Mouse (Mus musculus): ENCODE data around the gene Ankrd11. TPM values are rescaled to one million over a fixed set of nuclear protein-coding genes. Genes with fewer than 3 reads are reported as not detected.

Ankrd11 gene
- polyA plus RNA-seq, 1 experiment from 2014 or later = 98.8 TPM

DNA sequence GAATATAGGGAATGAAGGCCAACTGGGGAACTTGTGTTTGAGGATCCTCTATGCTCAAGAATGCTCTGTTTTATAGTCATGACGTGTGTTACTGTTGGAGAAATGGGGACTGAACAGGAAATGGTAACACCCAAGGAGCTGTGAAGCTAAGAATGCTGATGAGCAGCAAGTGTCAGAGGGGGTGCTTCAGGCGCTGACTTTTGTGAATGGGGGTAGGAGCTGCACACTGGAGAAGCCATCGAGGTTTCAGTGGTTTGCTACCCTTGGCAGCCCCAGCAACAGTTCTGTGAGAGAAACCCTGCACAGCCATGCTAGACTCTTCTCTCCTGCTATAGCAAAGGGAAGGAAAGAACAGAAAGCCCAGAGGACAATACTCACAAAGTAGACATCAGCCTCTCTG lies 129.9 kb downstream of the Ankrd11 start:
- ATAC-seq (ENCODE audit: low FRiP score, low read depth) = no peak
- no peaks in the 10 kb centered on the region for H3K4me1 ChIP-seq
- no peak overlapping the region for H3K4me3 ChIP-seq
- no peak overlapping the region for H3K27ac ChIP-seq
- H3K27me3 ChIP-seq (replicated peaks) = no peaks in the 10 kb centered on the region
- WGBS = 84% methylated on average over 3 of the region's 3 CpGs
- no peak overlapping the region for H3K9ac ChIP-seq
- H3K36me3 ChIP-seq = peaks cover 35% of the 10 kb centered on the region
- no peak overlapping the region for H3K4me2 ChIP-seq (replicated peaks)
- no peaks in the 10 kb centered on the region for H3K9me3 ChIP-seq

DNA sequence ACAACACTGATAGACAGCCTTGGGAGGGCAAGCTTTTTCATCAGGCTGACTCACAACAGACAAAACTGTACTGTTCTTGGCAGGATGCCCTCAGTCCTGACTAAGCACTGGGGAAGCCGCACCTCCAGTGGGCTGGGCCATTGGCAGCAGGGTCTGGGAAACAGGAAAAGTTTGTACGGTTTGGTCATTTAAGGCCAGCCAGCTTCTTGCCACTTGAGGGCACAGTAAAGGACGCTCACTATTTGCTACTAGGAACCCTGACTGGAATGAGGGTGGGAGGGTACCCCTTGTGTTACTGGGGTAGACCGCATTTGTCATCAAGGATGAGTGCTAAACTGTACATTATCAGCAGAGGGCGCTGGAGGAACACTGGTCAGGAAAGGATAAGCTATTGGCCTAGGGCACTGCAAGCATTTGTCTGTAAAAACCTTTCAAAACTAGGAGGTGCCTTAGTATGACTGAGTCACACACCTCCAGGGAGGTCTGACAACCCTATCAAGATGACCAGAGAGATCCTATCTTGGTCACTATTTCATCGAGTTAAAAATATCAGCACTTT lies 135.5 kb downstream of the Ankrd11 start:
- no peak overlapping the region for H3K4me2 ChIP-seq (replicated peaks)
- H3K4me3 ChIP-seq = no peak overlapping the region
- no peak overlapping the region for H3K27ac ChIP-seq
- H3K27me3 ChIP-seq (replicated peaks) = no peaks in the 10 kb centered on the region
- no peaks in the 10 kb centered on the region for H3K9me3 ChIP-seq
- ATAC-seq (ENCODE audit: low FRiP score, low read depth) = 0 out of 2 replicates have a peak, but pooled peaks have one; percentile 25
- no peak overlapping the region for H3K9ac ChIP-seq
- no peaks in the 10 kb centered on the region for H3K4me1 ChIP-seq
- peaks cover 20% of the 10 kb centered on the region for H3K36me3 ChIP-seq
- WGBS = 52% methylated on average over 6 of the region's 6 CpGs

GRCm38 (mm10) chr8:122905346-122905745 lies 136.7 kb downstream of the Ankrd11 start:
- no peak overlapping the region for H3K27ac ChIP-seq
- H3K36me3 ChIP-seq = peaks cover 20% of the 10 kb centered on the region
- no peak overlapping the region for H3K4me2 ChIP-seq (replicated peaks)
- ATAC-seq (ENCODE audit: low FRiP score, low read depth) = no peak
- no peaks in the 10 kb centered on the region for H3K27me3 ChIP-seq (replicated peaks)
- H3K4me1 ChIP-seq = no peaks in the 10 kb centered on the region
- no peak overlapping the region for H3K9ac ChIP-seq
- no peaks in the 10 kb centered on the region for H3K9me3 ChIP-seq
- no peak overlapping the region for H3K4me3 ChIP-seq
- WGBS = 94% methylated on average over 4 of the region's 4 CpGs

- no peaks in the 10 kb centered on the region for H3K27me3 ChIP-seq (replicated peaks)
- 89% methylated on average over 11 of the region's 11 CpGs for WGBS
- no peaks in the 10 kb centered on the region for H3K9me3 ChIP-seq
- no peak overlapping the region for H3K9ac ChIP-seq
- H3K4me2 ChIP-seq (replicated peaks) = no peak overlapping the region
- H3K36me3 ChIP-seq = peaks cover 28% of the 10 kb centered on the region
- no peak overlapping the region for H3K27ac ChIP-seq
- ATAC-seq (ENCODE audit: low FRiP score, low read depth) = no peak
- no peak overlapping the region for H3K4me3 ChIP-seq
- H3K4me1 ChIP-seq = no peaks in the 10 kb centered on the region
These were observed 137.6 kb downstream of the Ankrd11 start for GRCm38 (mm10) chr8:122904496-122904895.

- Histone ChIP-seq H3K9ac (no peak overlapping the region), H3K9me3 (no peaks in the 10 kb centered on the region), H3K4me1 (no peaks in the 10 kb centered on the region), H3K36me3 (peaks cover 35% of the 10 kb centered on the region), H3K4me3 (no peak overlapping the region), H3K27ac (no peak overlapping the region), H3K27me3 (replicated peaks) (no peaks in the 10 kb centered on the region), H3K4me2 (replicated peaks) (no peak overlapping the region)
- WGBS = 25% methylated on average over 5 of the region's 5 CpGs
- no peak for ATAC-seq (ENCODE audit: low FRiP score, low read depth)
These were observed 139.1 kb downstream of the Ankrd11 start for GRCm38 (mm10) chr8:122903002-122903401.

- no peak overlapping the region for H3K9ac ChIP-seq
- WGBS = 68% methylated on average over 3 of the region's 3 CpGs
These were observed 139.5 kb downstream of the Ankrd11 start for GRCm38 (mm10) chr8:122902581-122902980.

DNA sequence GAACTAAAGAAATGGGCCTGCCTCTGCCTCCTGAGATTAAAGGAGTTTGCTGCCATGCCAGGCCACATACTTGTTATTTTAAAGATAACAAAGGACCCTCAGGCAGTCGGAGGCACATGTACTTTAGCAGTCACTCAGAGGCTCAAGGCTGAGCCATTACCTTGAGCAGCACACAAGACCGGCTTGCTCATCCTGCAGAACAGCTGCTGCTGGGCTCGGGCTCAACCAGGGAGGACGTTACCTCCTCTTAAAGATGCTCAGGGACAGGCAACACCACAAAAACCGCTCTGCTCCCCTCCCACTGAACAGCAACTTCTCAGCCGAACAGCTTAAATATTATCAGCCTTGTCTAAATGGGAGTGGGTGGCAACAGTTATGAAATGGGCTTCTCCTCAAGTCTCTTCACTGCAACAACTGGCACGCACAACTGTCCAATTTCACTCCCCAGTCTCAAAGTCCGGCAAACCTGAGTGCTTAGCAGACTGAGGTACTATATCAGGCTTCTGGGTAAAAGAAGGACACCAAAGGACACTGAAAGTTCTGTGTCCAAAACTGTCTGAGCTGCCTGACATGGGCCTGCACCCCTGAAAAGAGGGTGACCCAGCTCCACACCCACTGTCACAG lies 140.1 kb downstream of the Ankrd11 start:
- Histone ChIP-seq H3K27me3 (replicated peaks) (no peaks in the 10 kb centered on the region), H3K9me3 (no peaks in the 10 kb centered on the region), H3K4me1 (no peaks in the 10 kb centered on the region), H3K27ac (no peak overlapping the region), H3K9ac (no peak overlapping the region), H3K4me3 (no peak overlapping the region), H3K36me3 (peaks cover 33% of the 10 kb centered on the region), H3K4me2 (replicated peaks) (no peak overlapping the region)
- 88% methylated on average over 8 of the region's 8 CpGs for WGBS
- ATAC-seq (ENCODE audit: low FRiP score, low read depth) = no peak

More at GRCm38 (mm10) chr8:122902581-122902980, 139.5 kb downstream of the Ankrd11 start:
- no peak for ATAC-seq (ENCODE audit: low FRiP score, low read depth)
- no peaks in the 10 kb centered on the region for H3K4me1 ChIP-seq
- no peak overlapping the region for H3K4me3 ChIP-seq
- peaks cover 34% of the 10 kb centered on the region for H3K36me3 ChIP-seq
- H3K9me3 ChIP-seq = no peaks in the 10 kb centered on the region
- H3K4me2 ChIP-seq (replicated peaks) = no peak overlapping the region
- H3K27ac ChIP-seq = no peak overlapping the region
- H3K27me3 ChIP-seq (replicated peaks) = no peaks in the 10 kb centered on the region

- WGBS = 94% methylated on average over 7 of the region's 7 CpGs
These were observed 140.6 kb downstream of the Ankrd11 start for GRCm38 (mm10) chr8:122901476-122901875.

DNA sequence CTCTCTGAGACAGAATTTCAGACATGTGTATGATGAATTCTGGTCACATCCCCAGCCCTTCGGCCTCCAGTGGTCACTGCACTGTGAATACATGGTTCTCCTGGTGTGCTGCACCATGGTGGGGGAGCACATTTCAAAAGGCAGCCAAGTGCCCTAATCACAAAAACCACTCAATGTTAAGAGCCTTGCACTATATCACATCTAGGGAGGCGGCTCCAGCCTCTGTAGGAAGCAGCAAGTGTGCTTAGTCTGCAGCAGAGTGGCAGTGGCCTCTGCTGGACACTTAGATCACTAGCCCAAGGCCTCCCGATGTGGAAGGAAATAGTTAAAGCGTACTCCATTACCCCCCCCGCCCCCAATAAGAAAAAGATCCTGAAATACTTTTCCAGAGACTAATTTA lies 143.0 kb downstream of the Ankrd11 start:
- ATAC-seq (ENCODE audit: low FRiP score, low read depth) = no peak
- Histone ChIP-seq H3K27me3 (replicated peaks) (no peaks in the 10 kb centered on the region), H3K4me2 (replicated peaks) (no peak overlapping the region), H3K36me3 (peaks cover 58% of the 10 kb centered on the region), H3K27ac (no peak overlapping the region), H3K4me3 (no peak overlapping the region), H3K9me3 (no peaks in the 10 kb centered on the region), H3K9ac (no peak overlapping the region), H3K4me1 (no peaks in the 10 kb centered on the region)
- 74% methylated on average over 5 of the region's 5 CpGs for WGBS

More at GRCm38 (mm10) chr8:122901476-122901875, 140.6 kb downstream of the Ankrd11 start:
- no peak for ATAC-seq (ENCODE audit: low FRiP score, low read depth)
- H3K27ac ChIP-seq = no peak overlapping the region
- no peak overlapping the region for H3K4me2 ChIP-seq (replicated peaks)
- H3K4me1 ChIP-seq = no peaks in the 10 kb centered on the region
- no peak overlapping the region for H3K9ac ChIP-seq
- H3K9me3 ChIP-seq = no peaks in the 10 kb centered on the region
- no peaks in the 10 kb centered on the region for H3K27me3 ChIP-seq (replicated peaks)
- no peak overlapping the region for H3K4me3 ChIP-seq
- H3K36me3 ChIP-seq = peaks cover 38% of the 10 kb centered on the region

DNA sequence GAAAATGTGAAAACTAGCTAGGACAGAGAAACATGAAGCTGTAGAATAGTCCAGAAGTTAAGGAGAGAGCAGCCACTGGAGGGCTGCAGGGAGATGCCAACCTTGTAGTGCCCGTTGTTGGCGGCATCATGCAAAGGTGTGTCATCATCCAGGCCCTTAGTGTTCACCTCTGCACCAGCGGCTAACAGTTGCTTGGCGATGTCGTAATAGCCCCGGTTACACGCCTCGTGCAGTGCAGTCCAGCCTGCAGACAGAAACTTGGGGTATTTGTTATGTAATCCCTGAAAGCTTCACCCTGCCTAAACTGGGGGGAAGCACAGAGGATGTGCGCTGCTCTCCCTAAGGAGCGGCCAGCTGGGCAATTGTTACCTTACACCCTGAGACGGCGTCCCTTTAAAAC lies 143.6 kb downstream of the Ankrd11 start:
- Histone ChIP-seq H3K27ac (no peak overlapping the region), H3K36me3 (peaks cover 65% of the 10 kb centered on the region), H3K4me1 (no peaks in the 10 kb centered on the region), H3K27me3 (replicated peaks) (no peaks in the 10 kb centered on the region), H3K4me2 (replicated peaks) (no peak overlapping the region), H3K9ac (no peak overlapping the region), H3K9me3 (no peaks in the 10 kb centered on the region), H3K4me3 (no peak overlapping the region)
- ATAC-seq (ENCODE audit: low FRiP score, low read depth) = no peak
- 94% methylated on average over 12 of the region's 12 CpGs for WGBS

- WGBS = 85% methylated on average over 4 of the region's 4 CpGs
- H3K9me3 ChIP-seq = no peaks in the 10 kb centered on the region
- ATAC-seq (ENCODE audit: low FRiP score, low read depth) = no peak
- H3K36me3 ChIP-seq = peaks cover 69% of the 10 kb centered on the region
- H3K4me3 ChIP-seq = no peak overlapping the region
- H3K4me2 ChIP-seq (replicated peaks) = no peak overlapping the region
- no peak overlapping the region for H3K27ac ChIP-seq
- H3K4me1 ChIP-seq = no peaks in the 10 kb centered on the region
- H3K27me3 ChIP-seq (replicated peaks) = no peaks in the 10 kb centered on the region
- no peak overlapping the region for H3K9ac ChIP-seq
These were observed 144.1 kb downstream of the Ankrd11 start for GRCm38 (mm10) chr8:122898018-122898417.

DNA sequence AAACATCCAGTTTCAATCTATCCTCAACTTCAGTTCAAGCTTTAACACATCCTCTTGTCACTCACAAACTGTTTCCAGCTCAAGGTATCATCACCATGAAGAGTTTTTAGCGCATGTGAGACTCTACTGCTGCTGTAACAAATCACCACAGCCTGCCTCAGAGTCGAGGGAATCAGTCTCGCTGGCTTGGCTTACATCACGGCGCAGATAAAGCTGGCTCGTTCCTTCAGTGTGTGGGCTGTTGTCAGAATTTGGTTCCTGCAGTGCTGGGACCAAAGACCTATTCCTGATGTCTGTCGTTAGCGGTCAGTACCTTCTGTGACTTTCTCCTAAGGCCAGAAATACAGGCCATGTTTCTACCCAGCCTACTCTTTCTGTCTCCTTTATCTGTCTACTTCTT lies 144.9 kb downstream of the Ankrd11 start:
- no peak overlapping the region for H3K4me3 ChIP-seq
- WGBS = 94% methylated on average over 8 of the region's 8 CpGs
- H3K9ac ChIP-seq = no peak overlapping the region
- H3K27me3 ChIP-seq (replicated peaks) = no peaks in the 10 kb centered on the region
- peaks cover 77% of the 10 kb centered on the region for H3K36me3 ChIP-seq
- H3K4me1 ChIP-seq = no peaks in the 10 kb centered on the region
- ATAC-seq (ENCODE audit: low FRiP score, low read depth) = no peak
- no peaks in the 10 kb centered on the region for H3K9me3 ChIP-seq
- H3K4me2 ChIP-seq (replicated peaks) = no peak overlapping the region
- no peak overlapping the region for H3K27ac ChIP-seq

- Histone ChIP-seq H3K9ac (no peak overlapping the region), H3K4me1 (no peaks in the 10 kb centered on the region), H3K36me3 (peaks cover 86% of the 10 kb centered on the region), H3K4me2 (replicated peaks) (no peak overlapping the region), H3K9me3 (no peaks in the 10 kb centered on the region), H3K4me3 (no peak overlapping the region), H3K27me3 (replicated peaks) (no peaks in the 10 kb centered on the region), H3K27ac (no peak overlapping the region)
- no peak for ATAC-seq (ENCODE audit: low FRiP score, low read depth)
- 97% methylated on average over 11 of the region's 11 CpGs for WGBS
These were observed 145.8 kb downstream of the Ankrd11 start for GRCm38 (mm10) chr8:122896317-122896716.

All from neural tube, embryonic 12.5 days (tissue).